Mouse (Mus musculus): ENCODE measurements at regions not wholly inside any gene's neighbourhood (a gene's known extent, or its start where the extent isn't known, plus 50 kb on each side); places are given as distances from the start of the nearest gene placed in this dataset.

- ATAC-seq (ENCODE audit: insufficient number of reproducible peaks, insufficient read depth, low FRiP score, low read depth): no peak
- 57% methylated on average over 3 of the region's 3 CpGs for WGBS
- H3K27ac ChIP-seq (replicated peaks in 1 of 2; ENCODE audit: control insufficient read depth in 1 of 2, insufficient read depth in 1 of 2, low read depth in 2 of 2, low read length in 2 of 2): no peak overlapping the region
- no peak overlapping the region for H3K9ac ChIP-seq (ENCODE audit: low read length)
- no peaks in the 10 kb centered on the region for H3K27me3 ChIP-seq (ENCODE audit: control insufficient read depth, insufficient read depth, low read length)
- no peaks in the 10 kb centered on the region for H3K36me3 ChIP-seq (ENCODE audit: control insufficient read depth, insufficient read depth, low read length)
- no peak overlapping the region for H3K4me3 ChIP-seq (ENCODE audit: control insufficient read depth in 1 of 2, insufficient read depth in 1 of 2, low read depth in 1 of 2, low read length in 2 of 2)
- no peak overlapping the region for H3K4me2 ChIP-seq (ENCODE audit: low read length)
- H3K4me1 ChIP-seq (ENCODE audit: control insufficient read depth in 2 of 2, insufficient read depth in 2 of 2, low read length in 2 of 2): no peaks in the 10 kb centered on the region
- no peaks in the 10 kb centered on the region for H3K9me3 ChIP-seq (ENCODE audit: control insufficient read depth, low read length)
Observed at GRCm38 (mm10) chr5:81878563-81878962, 858.6 kb downstream of the Adgrl3 start.

GRCm38 (mm10) chr5:81893358-81893757 is 873.4 kb downstream of the Adgrl3 start:
- H3K4me3 ChIP-seq (ENCODE audit: control insufficient read depth in 1 of 2, insufficient read depth in 1 of 2, low read depth in 1 of 2, low read length in 2 of 2): no peak overlapping the region
- ATAC-seq (ENCODE audit: insufficient number of reproducible peaks, insufficient read depth, low FRiP score, low read depth): no peak
- H3K4me2 ChIP-seq (ENCODE audit: low read length): no peak overlapping the region
- H3K27ac ChIP-seq (replicated peaks in 1 of 2; ENCODE audit: control insufficient read depth in 1 of 2, insufficient read depth in 1 of 2, low read depth in 2 of 2, low read length in 2 of 2): no peak overlapping the region
- no peak overlapping the region for H3K9ac ChIP-seq (ENCODE audit: low read length)
- no peaks in the 10 kb centered on the region for H3K27me3 ChIP-seq (ENCODE audit: control insufficient read depth, insufficient read depth, low read length)
- WGBS: 82% methylated on average over 6 of the region's 6 CpGs
- no peaks in the 10 kb centered on the region for H3K36me3 ChIP-seq (ENCODE audit: control insufficient read depth, insufficient read depth, low read length)
- no peaks in the 10 kb centered on the region for H3K9me3 ChIP-seq (ENCODE audit: control insufficient read depth, low read length)
- H3K4me1 ChIP-seq (ENCODE audit: control insufficient read depth in 2 of 2, insufficient read depth in 2 of 2, low read length in 2 of 2): no peaks in the 10 kb centered on the region

- Histone ChIP-seq H3K9me3 (ENCODE audit: control insufficient read depth, low read length) (no peaks in the 10 kb centered on the region), H3K27me3 (ENCODE audit: control insufficient read depth, insufficient read depth, low read length) (no peaks in the 10 kb centered on the region), H3K4me2 (ENCODE audit: low read length) (no peak overlapping the region), H3K9ac (ENCODE audit: low read length) (no peak overlapping the region), H3K4me1 (ENCODE audit: control insufficient read depth in 2 of 2, insufficient read depth in 2 of 2, low read length in 2 of 2) (no peaks in the 10 kb centered on the region), H3K36me3 (ENCODE audit: control insufficient read depth, insufficient read depth, low read length) (no peaks in the 10 kb centered on the region), H3K4me3 (ENCODE audit: control insufficient read depth in 1 of 2, insufficient read depth in 1 of 2, low read depth in 1 of 2, low read length in 2 of 2) (no peak overlapping the region), H3K27ac (replicated peaks in 1 of 2; ENCODE audit: control insufficient read depth in 1 of 2, insufficient read depth in 1 of 2, low read depth in 2 of 2, low read length in 2 of 2) (no peak overlapping the region)
- 69% methylated on average over 6 of the region's 6 CpGs for WGBS
- ATAC-seq (ENCODE audit: insufficient number of reproducible peaks, insufficient read depth, low FRiP score, low read depth): no peak
Observed at GRCm38 (mm10) chr5:81909368-81909767, 889.4 kb downstream of the Adgrl3 start.

- no peaks in the 10 kb centered on the region for H3K4me1 ChIP-seq (ENCODE audit: control insufficient read depth in 2 of 2, insufficient read depth in 2 of 2, low read length in 2 of 2)
- no peaks in the 10 kb centered on the region for H3K36me3 ChIP-seq (ENCODE audit: control insufficient read depth, insufficient read depth, low read length)
- H3K4me2 ChIP-seq (ENCODE audit: low read length): no peak overlapping the region
- H3K27ac ChIP-seq (replicated peaks in 1 of 2; ENCODE audit: control insufficient read depth in 1 of 2, insufficient read depth in 1 of 2, low read depth in 2 of 2, low read length in 2 of 2): no peak overlapping the region
- WGBS: 75% methylated on average over 8 of the region's 8 CpGs
- H3K9ac ChIP-seq (ENCODE audit: low read length): no peak overlapping the region
- ATAC-seq (ENCODE audit: insufficient number of reproducible peaks, insufficient read depth, low FRiP score, low read depth): no peak
- no peak overlapping the region for H3K4me3 ChIP-seq (ENCODE audit: control insufficient read depth in 1 of 2, insufficient read depth in 1 of 2, low read depth in 1 of 2, low read length in 2 of 2)
- no peaks in the 10 kb centered on the region for H3K27me3 ChIP-seq (ENCODE audit: control insufficient read depth, insufficient read depth, low read length)
- H3K9me3 ChIP-seq (ENCODE audit: control insufficient read depth, low read length): no peaks in the 10 kb centered on the region
Observed at GRCm38 (mm10) chr5:81909964-81910363, 890.0 kb downstream of the Adgrl3 start.

GRCm38 (mm10) chr5:81916667-81917066 is 896.7 kb downstream of the Adgrl3 start:
- ATAC-seq (ENCODE audit: insufficient number of reproducible peaks, insufficient read depth, low FRiP score, low read depth): no peak
- H3K9me3 ChIP-seq (ENCODE audit: control insufficient read depth, low read length): no peaks in the 10 kb centered on the region
- no peak overlapping the region for H3K4me3 ChIP-seq (ENCODE audit: control insufficient read depth in 1 of 2, insufficient read depth in 1 of 2, low read depth in 1 of 2, low read length in 2 of 2)
- peaks cover 0 to 2% of the 10 kb centered on the region in 2 experiments; a peak in 2 of 4 replicates for H3K4me1 ChIP-seq (ENCODE audit: control insufficient read depth in 2 of 2, insufficient read depth in 2 of 2, low read length in 2 of 2)
- no peaks in the 10 kb centered on the region for H3K27me3 ChIP-seq (ENCODE audit: control insufficient read depth, insufficient read depth, low read length)
- H3K4me2 ChIP-seq (ENCODE audit: low read length): no peak overlapping the region
- H3K36me3 ChIP-seq (ENCODE audit: control insufficient read depth, insufficient read depth, low read length): no peaks in the 10 kb centered on the region
- no peak overlapping the region for H3K27ac ChIP-seq (replicated peaks in 1 of 2; ENCODE audit: control insufficient read depth in 1 of 2, insufficient read depth in 1 of 2, low read depth in 2 of 2, low read length in 2 of 2)
- no peak overlapping the region for H3K9ac ChIP-seq (ENCODE audit: low read length)

- H3K36me3 ChIP-seq (ENCODE audit: control insufficient read depth, insufficient read depth, low read length): no peaks in the 10 kb centered on the region
- H3K27me3 ChIP-seq (ENCODE audit: control insufficient read depth, insufficient read depth, low read length): no peaks in the 10 kb centered on the region
- no peaks in the 10 kb centered on the region for H3K9me3 ChIP-seq (ENCODE audit: control insufficient read depth, low read length)
- H3K4me3 ChIP-seq (ENCODE audit: control insufficient read depth in 1 of 2, insufficient read depth in 1 of 2, low read depth in 1 of 2, low read length in 2 of 2): no peak overlapping the region
- no peak overlapping the region for H3K9ac ChIP-seq (ENCODE audit: low read length)
- no peak overlapping the region for H3K27ac ChIP-seq (replicated peaks in 1 of 2; ENCODE audit: control insufficient read depth in 1 of 2, insufficient read depth in 1 of 2, low read depth in 2 of 2, low read length in 2 of 2)
- no peak overlapping the region for H3K4me2 ChIP-seq (ENCODE audit: low read length)
- 86% methylated on average over 5 of the region's 5 CpGs for WGBS
- H3K4me1 ChIP-seq (ENCODE audit: control insufficient read depth in 2 of 2, insufficient read depth in 2 of 2, low read length in 2 of 2): no peaks in the 10 kb centered on the region
- no peak for ATAC-seq (ENCODE audit: insufficient number of reproducible peaks, insufficient read depth, low FRiP score, low read depth)
Observed at GRCm38 (mm10) chr5:81940798-81941197, 920.9 kb downstream of the Adgrl3 start.

DNA sequence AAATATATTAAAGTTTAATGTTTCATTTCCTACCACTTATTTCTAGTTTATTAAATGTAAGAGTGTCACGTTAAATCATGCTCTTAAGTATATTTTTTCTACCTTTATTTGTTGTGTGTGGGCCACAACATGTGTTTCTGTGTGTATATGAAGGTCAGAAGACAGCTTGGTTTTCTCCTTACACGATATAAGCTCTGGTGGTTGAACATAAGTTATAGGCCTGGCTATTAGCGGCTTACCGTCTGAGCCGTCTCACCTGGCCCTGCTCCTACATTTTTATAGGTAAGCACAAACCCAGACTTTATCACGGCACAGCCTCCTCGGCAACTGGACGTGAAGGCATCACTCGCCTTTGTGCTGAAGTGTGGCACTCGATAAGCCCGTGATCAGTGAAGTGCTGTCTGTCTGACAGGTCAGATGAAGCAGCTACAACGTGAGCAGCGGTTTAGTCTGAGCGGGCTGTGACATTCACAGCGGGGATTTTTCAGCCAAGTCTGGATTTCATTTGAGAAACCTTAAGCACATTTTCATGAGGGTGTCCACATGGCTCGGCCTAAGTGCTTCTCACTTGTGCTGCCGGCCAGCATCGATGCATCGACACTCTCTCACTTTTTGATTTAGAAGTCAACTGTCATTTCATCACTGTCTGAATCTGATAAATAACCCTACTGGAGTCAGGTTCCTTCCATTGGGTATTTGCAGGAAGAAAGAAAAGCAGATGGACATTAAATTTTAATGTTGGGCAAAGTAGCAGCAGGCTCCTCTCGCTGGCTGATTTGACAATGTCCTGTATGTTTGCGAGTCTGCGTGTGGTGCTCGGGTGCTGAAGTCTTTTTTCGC is 950.0 kb downstream of the Adgrl3 start:
- ATAC-seq (ENCODE audit: insufficient number of reproducible peaks, insufficient read depth, low FRiP score, low read depth): no peak
- Histone ChIP-seq H3K9me3 (ENCODE audit: control insufficient read depth, low read length) (no peaks in the 10 kb centered on the region), H3K4me3 (ENCODE audit: control insufficient read depth in 1 of 2, insufficient read depth in 1 of 2, low read depth in 1 of 2, low read length in 2 of 2) (0 out of 4 replicates have a peak overlapping the region, but pooled peaks of 1 of the 2 experiments have one; percentile 4), H3K4me1 (ENCODE audit: control insufficient read depth in 2 of 2, insufficient read depth in 2 of 2, low read length in 2 of 2) (no peaks in the 10 kb centered on the region), H3K27me3 (ENCODE audit: control insufficient read depth, insufficient read depth, low read length) (no peaks in the 10 kb centered on the region), H3K4me2 (ENCODE audit: low read length) (peak overlapping the region; percentile 46), H3K9ac (ENCODE audit: low read length) (0 out of 2 replicates have a peak overlapping the region, but pooled peaks have one; percentile 4), H3K27ac (replicated peaks in 1 of 2; ENCODE audit: control insufficient read depth in 1 of 2, insufficient read depth in 1 of 2, low read depth in 2 of 2, low read length in 2 of 2) (no peak overlapping the region), H3K36me3 (ENCODE audit: control insufficient read depth, insufficient read depth, low read length) (no peaks in the 10 kb centered on the region)
- 56% methylated on average over 24 of the region's 24 CpGs for WGBS

Data from heart, embryonic 14.5 days (tissue).